Mouse (Mus musculus) hindbrain, postnatal 0 days (tissue): ENCODE measurements at regions not wholly inside any gene's neighbourhood (a gene's known extent, or its start where the extent isn't known, plus 50 kb on each side); places are given as distances from the start of the nearest gene placed in this dataset.
A peak's percentile ranks its signal among the peaks of the same experiment; 100 is the strongest.

Source experiments
- ATAC-seq: fragments of 200-750 bp; cut with Nextera tagmentation; 2 replicates; pipeline ENCODE4 v1.8.0; 2017; ENCODE audit warnings: mild to moderate bottlenecking, moderate TSS enrichment, moderate library complexity
- DNase-seq: peaks from one replicate; pipeline ENCODE4 v3.0.0-alpha.2; 2015; ENCODE audit warnings: low spot score
- H3K27ac ChIP-seq: fragments of 300-500 bp; sonication (generic); 2 replicates; pipeline ENCODE4 v1.5.1; 2014; ENCODE audit warnings: mild to moderate bottlenecking
- H3K27me3 ChIP-seq: fragments of 300-500 bp; sonication (generic); 2 replicates; pipeline ENCODE4 v1.6.1; 2014; ENCODE audit warnings: low read length, mixed read lengths; ENCODE audit not compliant: insufficient read depth
- H3K36me3 ChIP-seq: fragments of 300-500 bp; sonication (generic); 2 replicates; pipeline ENCODE4 v1.6.1; 2014; ENCODE audit warnings: low read length, mixed read lengths; ENCODE audit not compliant: insufficient read depth
- H3K4me1 ChIP-seq: fragments of 300-500 bp; sonication (generic); 2 replicates; pipeline ENCODE4 v1.6.1; 2014; ENCODE audit warnings: antibody characterized with exemption, low read length, mixed read lengths; ENCODE audit not compliant: insufficient read depth
- H3K4me2 ChIP-seq: fragments of 300-500 bp; sonication (generic); 2 replicates; pipeline ENCODE4 v1.6.1; 2014; ENCODE audit warnings: low read depth, mild to moderate bottlenecking, low read length, moderate library complexity, mixed read lengths
- H3K4me3 ChIP-seq: fragments of 300-500 bp; sonication (generic); 2 replicates; pipeline ENCODE4 v1.5.1; 2014; ENCODE audit warnings: low read length
- H3K9ac ChIP-seq: fragments of 300-500 bp; sonication (generic); replicated peaks from 2 replicates; pipeline ENCODE4 v1.6.1; 2014; ENCODE audit warnings: mild to moderate bottlenecking, low read length, moderate library complexity, mixed read lengths
- H3K9me3 ChIP-seq: fragments of 300-500 bp; sonication (generic); 2 replicates; pipeline ENCODE4 v1.6.1; 2016; ENCODE audit warnings: low read length, mixed read lengths
- CTCF ChIP-seq: IDR thresholded peaks from 2 replicates; pipeline ENCODE4 v1.5.1; 2016; ENCODE audit warnings: antibody characterized with exemption, control low read depth, low read depth
- WGBS: fragments of 180-500 bp; shearing (Covaris S2); extraction: QIAGEN DNeasy Blood & Tissue Kit; methylation state at CpG from one replicate; pipeline ENCODE4 v1.1.7; 2014; 5-methylcytosine and 5-hydroxymethylcytosine counted together

DNA sequence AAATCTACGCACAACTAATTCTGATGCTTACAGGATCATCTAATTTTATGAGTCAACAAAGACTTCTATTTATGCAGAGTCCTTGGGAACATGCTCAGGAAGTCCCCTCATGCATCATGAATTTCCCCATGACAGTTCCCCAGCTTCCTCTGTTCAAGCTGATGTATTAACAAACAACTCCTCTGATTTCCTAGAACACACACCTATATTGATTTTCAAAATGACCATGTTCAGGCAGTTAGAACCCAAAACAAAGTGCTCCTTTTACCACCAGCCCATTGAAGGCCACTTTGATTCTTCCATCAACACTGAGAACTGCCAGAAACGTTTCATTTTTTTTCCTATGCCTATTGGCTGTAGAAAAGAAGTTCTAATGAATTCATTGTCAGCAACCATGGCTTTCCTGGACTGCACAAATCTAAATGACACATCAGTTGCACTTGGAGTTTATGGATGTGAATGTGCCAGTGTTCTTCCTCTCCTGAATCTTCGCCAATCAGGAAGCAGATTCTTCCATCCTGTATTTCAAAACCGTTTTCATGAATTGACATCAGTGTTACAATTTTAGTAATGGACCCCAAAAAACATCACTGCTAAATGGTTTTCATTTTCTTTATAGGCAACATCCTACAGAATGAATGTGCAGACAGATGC, 1435.3 kb upstream of the Gm12353 start:
- H3K36me3 ChIP-seq: no peaks in the 10 kb centered on the region
- WGBS: 72% methylated on average over 4 of the region's 4 CpGs
- H3K4me2 ChIP-seq: no peak overlapping the region
- no peak overlapping the region for H3K4me3 ChIP-seq
- H3K9ac ChIP-seq: no peak overlapping the region
- H3K4me1 ChIP-seq: no peaks in the 10 kb centered on the region
- no peaks in the 10 kb centered on the region for H3K9me3 ChIP-seq
- DNase-seq: peak; percentile 27
- peak; percentile 51; the same call in 1 of the 2 replicates for ATAC-seq
- no peaks in the 10 kb centered on the region for H3K27me3 ChIP-seq
- no peak for TF ChIP-seq CTCF
- H3K27ac ChIP-seq: no peak overlapping the region

DNA sequence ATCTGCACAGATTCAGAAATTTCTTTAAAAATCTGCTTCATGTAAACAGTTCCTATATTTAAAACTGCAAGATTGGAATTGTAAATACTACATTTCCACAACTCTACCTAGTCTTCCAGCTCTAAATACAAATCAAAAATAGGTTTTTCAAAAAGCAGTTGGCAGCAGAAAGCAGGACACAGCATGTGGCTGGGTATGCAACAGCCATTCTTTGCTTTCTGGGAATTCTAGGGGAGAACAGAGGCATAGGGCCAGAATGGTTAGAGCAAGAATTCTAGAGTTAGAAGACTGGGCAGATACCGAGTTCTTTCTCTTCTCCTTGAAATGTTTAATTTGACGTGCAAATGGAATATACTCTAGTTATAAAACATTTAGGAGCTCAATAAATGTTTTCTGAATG, 1434.4 kb upstream of the Gm12353 start:
- Histone ChIP-seq H3K4me1 (no peaks in the 10 kb centered on the region), H3K9ac (no peak overlapping the region), H3K4me3 (no peak overlapping the region), H3K27me3 (no peaks in the 10 kb centered on the region), H3K4me2 (no peak overlapping the region), H3K36me3 (no peaks in the 10 kb centered on the region), H3K9me3 (no peaks in the 10 kb centered on the region), H3K27ac (no peak overlapping the region)
- TF ChIP-seq CTCF: no peak
- ATAC-seq: no peak
- peak; percentile 5 for DNase-seq
- 79% methylated on average over 2 of the region's 2 CpGs for WGBS

DNA sequence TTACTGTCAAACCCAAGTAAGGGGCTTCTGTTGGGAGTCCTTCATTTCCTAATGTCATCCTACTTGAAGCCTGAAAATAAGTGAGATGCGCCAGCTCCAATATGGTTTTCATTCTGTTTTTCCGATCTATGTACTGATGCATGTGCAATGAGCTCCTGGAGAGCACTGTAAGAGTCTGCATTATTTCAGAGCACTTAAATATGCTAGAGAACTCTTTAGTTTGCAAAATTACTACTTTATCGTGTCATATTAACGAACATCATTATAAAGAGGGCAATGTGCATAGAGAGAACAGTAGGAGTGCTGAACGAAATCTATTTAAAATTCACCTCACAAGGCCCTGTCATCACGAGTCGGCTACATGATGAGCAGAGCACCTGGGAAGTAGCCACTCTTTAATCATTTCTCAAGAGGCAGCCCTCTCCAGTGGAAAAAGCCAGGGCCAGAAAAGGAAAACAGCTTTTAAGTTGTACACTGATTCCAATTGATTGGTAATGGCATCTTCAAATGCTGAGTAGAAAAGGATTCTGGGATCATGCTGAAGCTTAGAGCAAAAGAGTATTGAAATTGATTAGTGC, 1424.3 kb upstream of the Gm12353 start:
- ATAC-seq: no peak
- H3K27ac ChIP-seq: no peak overlapping the region
- no peak overlapping the region for H3K4me2 ChIP-seq

More for the DNA sequence above, 1424.3 kb upstream of the Gm12353 start:
- no peak for TF ChIP-seq CTCF
- Histone ChIP-seq H3K9ac (no peak overlapping the region), H3K36me3 (no peaks in the 10 kb centered on the region), H3K27me3 (no peaks in the 10 kb centered on the region), H3K4me3 (no peak overlapping the region), H3K4me1 (no peaks in the 10 kb centered on the region), H3K9me3 (no peaks in the 10 kb centered on the region)
- no peak for DNase-seq
- 66% methylated on average over 7 of the region's 7 CpGs for WGBS
